Mouse (Mus musculus): ENCODE measurements around the gene Ctdsp1. TPM values are rescaled to one million over a fixed set of nuclear protein-coding genes. Genes with fewer than 3 reads are reported as not detected.

Gene Ctdsp1
- 21.4 and 22.4 TPM in 2 replicates for polyA plus RNA-seq (2015; fragmentation: Nextera tagmentation; extraction: Ambion mirVana)

- no peaks in the 10 kb centered on the region for H3K9me3 ChIP-seq
- peak; percentile 76 for ATAC-seq (replicated peaks)
- peak within 1 kb of the TSS; percentile 61 for H3K4me3 ChIP-seq
- peak within 1 kb of the TSS; percentile 65 for H3K27ac ChIP-seq (replicated peaks)
- 3% methylated on average over 51 of the region's 51 CpGs for WGBS
- H3K9ac ChIP-seq (replicated peaks) = peak within 1 kb of the TSS; percentile 56
- peak within 1 kb of the TSS; percentile 81 for H3K4me2 ChIP-seq (replicated peaks)
- H3K4me1 ChIP-seq = peaks cover 45% of the 10 kb centered on the region
- no peaks in the 10 kb centered on the region for H3K27me3 ChIP-seq
- 0 out of 2 replicates have a peak, but pooled peaks cover 5% of the 10 kb centered on the region for H3K36me3 ChIP-seq
Observed at GRCm38 (mm10) chr1:74390924-74391748, at the start of gene Ctdsp1. Gene Ctdsp1 (plus strand): TSS chr1:74391509.

DNA sequence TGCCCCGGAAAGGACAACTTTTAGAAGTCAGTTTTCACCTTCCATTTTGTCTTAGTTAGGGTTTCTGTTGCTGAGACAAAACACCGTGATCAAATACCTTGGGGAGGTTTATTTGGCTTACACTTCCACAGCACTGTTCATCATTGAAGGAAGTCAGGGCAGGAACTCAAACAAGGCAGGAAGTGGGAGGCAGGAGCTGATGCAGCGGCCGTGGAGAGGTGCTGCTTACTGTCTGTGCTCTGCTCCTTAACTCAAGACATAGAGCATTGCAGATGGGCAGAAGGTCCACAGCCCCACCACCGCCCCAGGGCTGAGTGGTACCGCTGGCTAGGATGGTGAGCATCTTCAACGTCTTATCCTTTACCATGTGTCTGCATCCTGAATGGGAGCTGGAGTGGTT is 49.4 kb upstream of the Ctdsp1 start:
- Histone ChIP-seq H3K4me3 (no peak overlapping the region), H3K27me3 (no peaks in the 10 kb centered on the region), H3K36me3 (no peaks in the 10 kb centered on the region), H3K9ac (replicated peaks) (no peak overlapping the region), H3K9me3 (no peaks in the 10 kb centered on the region), H3K27ac (replicated peaks) (no peak overlapping the region), H3K4me2 (replicated peaks) (no peak overlapping the region), H3K4me1 (peaks cover 13% of the 10 kb centered on the region; the same call in 1 of the 2 replicates)
- WGBS = 82% methylated on average over 7 of the region's 7 CpGs
- no peak for ATAC-seq (replicated peaks)

DNA sequence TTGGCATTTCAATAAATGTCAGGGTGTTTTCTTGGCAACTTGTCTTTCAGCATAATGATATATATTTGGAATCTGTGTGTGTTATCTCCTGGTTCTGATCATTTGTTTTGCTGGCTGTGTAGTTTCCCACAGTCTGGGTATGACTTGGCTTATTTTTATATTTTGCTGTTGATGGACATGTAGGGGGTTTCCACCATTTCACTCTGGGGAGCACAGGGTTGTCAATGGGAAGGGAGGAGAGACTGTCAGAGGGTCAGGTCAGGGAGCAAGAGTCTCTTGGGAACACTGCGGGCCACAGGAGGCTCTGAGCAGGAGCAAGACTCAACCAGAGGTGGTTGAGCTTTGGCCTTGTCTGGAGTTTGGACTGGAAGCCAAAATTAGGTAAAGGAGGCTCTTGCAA is 49.0 kb upstream of the Ctdsp1 start:
- H3K27ac ChIP-seq (replicated peaks) = no peak overlapping the region
- peaks cover 12% of the 10 kb centered on the region; the same call in 1 of the 2 replicates for H3K4me1 ChIP-seq
- H3K27me3 ChIP-seq = no peaks in the 10 kb centered on the region
- no peak overlapping the region for H3K4me3 ChIP-seq
- no peak overlapping the region for H3K4me2 ChIP-seq (replicated peaks)
- H3K36me3 ChIP-seq = no peaks in the 10 kb centered on the region
- H3K9me3 ChIP-seq = no peaks in the 10 kb centered on the region
- 100% methylated on average over 1 of the region's 1 CpGs for WGBS
- ATAC-seq (replicated peaks) = no peak
- no peak overlapping the region for H3K9ac ChIP-seq (replicated peaks)

- H3K4me2 ChIP-seq (replicated peaks) = no peak overlapping the region
- no peak overlapping the region for H3K27ac ChIP-seq (replicated peaks)
- H3K4me3 ChIP-seq = no peak overlapping the region
- no peaks in the 10 kb centered on the region; the same call in 1 of the 2 replicates for H3K36me3 ChIP-seq
- no peaks in the 10 kb centered on the region for H3K27me3 ChIP-seq
- peaks cover 10% of the 10 kb centered on the region; the same call in 1 of the 2 replicates for H3K4me1 ChIP-seq
- ATAC-seq (replicated peaks) = no peak
- H3K9ac ChIP-seq (replicated peaks) = no peak overlapping the region
- 44% methylated on average over 5 of the region's 5 CpGs for WGBS
- no peaks in the 10 kb centered on the region for H3K9me3 ChIP-seq
Observed at GRCm38 (mm10) chr1:74343161-74343560, 48.1 kb upstream of the Ctdsp1 start.

GRCm38 (mm10) chr1:74344163-74344916 is 47.0 kb upstream of the Ctdsp1 start:
- Histone ChIP-seq H3K9me3 (no peaks in the 10 kb centered on the region), H3K27me3 (no peaks in the 10 kb centered on the region), H3K4me3 (no peak overlapping the region), H3K4me1 (peaks cover 10% of the 10 kb centered on the region; the same call in 1 of the 2 replicates), H3K9ac (replicated peaks) (no peak overlapping the region), H3K36me3 (peaks cover 4% of the 10 kb centered on the region; the same call in 1 of the 2 replicates), H3K4me2 (replicated peaks) (no peak overlapping the region), H3K27ac (replicated peaks) (no peak overlapping the region)
- WGBS = 69% methylated on average over 11 of the region's 11 CpGs
- ATAC-seq (replicated peaks) = no peak

DNA sequence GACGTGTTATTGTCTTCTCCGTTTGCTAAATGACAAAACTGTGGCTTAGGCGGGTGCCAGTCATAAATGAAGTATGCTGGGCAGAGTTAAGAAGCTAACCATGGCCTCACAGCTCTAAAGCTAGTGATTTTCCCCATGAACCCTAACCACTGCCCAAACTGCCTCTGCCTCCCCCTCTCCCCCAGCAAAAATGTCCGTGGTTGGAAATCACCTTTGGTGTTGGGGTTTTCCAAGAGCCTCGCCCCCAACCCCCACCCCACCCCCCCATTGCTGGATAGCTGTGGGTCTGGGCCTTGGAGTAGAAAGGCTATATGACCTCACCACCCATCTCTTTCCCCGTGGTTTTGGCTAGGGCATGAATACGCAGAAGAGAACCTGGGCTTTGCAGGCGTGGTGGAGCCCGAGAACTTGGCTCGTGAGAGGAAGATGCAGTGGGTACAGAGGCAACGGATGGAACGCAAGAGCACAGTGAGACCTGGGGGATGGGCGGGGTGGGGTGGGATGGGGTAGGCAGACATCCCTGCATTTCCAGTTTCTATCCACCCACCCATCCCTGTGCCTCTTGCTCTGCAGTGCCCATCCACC is 40.0 kb upstream of the Ctdsp1 start:
- no peak overlapping the region for H3K9ac ChIP-seq (replicated peaks)
- H3K27ac ChIP-seq (replicated peaks) = no peak overlapping the region
- H3K4me3 ChIP-seq = no peak overlapping the region
- 87% methylated on average over 13 of the region's 13 CpGs for WGBS
- no peak for ATAC-seq (replicated peaks)
- no peaks in the 10 kb centered on the region for H3K4me1 ChIP-seq
- H3K36me3 ChIP-seq = peaks cover 23% of the 10 kb centered on the region
- H3K9me3 ChIP-seq = no peaks in the 10 kb centered on the region
- no peak overlapping the region for H3K4me2 ChIP-seq (replicated peaks)
- H3K27me3 ChIP-seq = no peaks in the 10 kb centered on the region

GRCm38 (mm10) chr1:74352532-74353096 is 38.7 kb upstream of the Ctdsp1 start:
- ATAC-seq (replicated peaks) = no peak
- H3K4me2 ChIP-seq (replicated peaks) = no peak overlapping the region
- no peaks in the 10 kb centered on the region for H3K9me3 ChIP-seq
- H3K9ac ChIP-seq (replicated peaks) = no peak overlapping the region
- H3K4me3 ChIP-seq = no peak overlapping the region
- WGBS = 93% methylated on average over 5 of the region's 5 CpGs
- peaks cover 23% of the 10 kb centered on the region for H3K36me3 ChIP-seq
- H3K27me3 ChIP-seq = no peaks in the 10 kb centered on the region
- no peak overlapping the region for H3K27ac ChIP-seq (replicated peaks)
- H3K4me1 ChIP-seq = no peaks in the 10 kb centered on the region

DNA sequence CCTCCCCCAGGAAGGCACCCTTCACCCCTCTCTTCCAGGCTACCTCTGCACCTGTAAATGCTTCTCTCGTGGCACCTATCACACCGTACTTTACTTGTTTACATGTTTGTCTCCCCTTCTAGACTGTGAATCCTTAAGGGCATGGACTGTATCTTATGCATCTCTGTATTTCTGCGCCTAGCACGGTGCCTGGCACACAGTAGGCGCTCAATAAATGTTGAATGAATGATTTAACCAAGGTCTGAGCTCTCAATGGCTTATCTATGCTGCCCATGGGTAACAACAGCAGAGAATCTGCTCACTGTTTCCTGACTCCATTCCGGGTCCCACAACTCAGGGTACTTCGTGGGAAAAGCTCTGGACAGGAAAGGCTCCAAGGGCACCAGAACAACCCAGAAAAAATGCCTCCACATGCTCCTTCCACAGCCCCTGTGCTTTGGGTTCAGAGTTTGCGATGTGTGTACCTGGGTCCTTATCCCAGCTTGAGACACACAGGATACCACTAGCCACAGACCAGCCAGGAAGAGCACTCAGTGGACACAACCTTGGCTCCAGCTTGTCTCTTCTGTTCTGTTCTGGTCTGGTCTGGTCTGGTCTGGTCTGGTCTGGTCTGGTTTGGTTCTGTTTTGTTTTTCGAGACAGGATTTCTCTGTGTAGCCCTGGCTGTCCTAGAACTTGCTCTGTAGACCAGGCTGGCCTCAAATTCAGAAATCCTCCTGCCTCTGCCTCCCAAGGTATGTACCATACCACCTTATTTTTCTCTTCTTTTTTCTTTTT is 37.7 kb upstream of the Ctdsp1 start:
- Histone ChIP-seq H3K4me3 (no peak overlapping the region), H3K9ac (replicated peaks) (no peak overlapping the region), H3K4me1 (no peaks in the 10 kb centered on the region), H3K9me3 (no peaks in the 10 kb centered on the region), H3K4me2 (replicated peaks) (no peak overlapping the region), H3K36me3 (peaks cover 23% of the 10 kb centered on the region), H3K27me3 (no peaks in the 10 kb centered on the region), H3K27ac (replicated peaks) (no peak overlapping the region)
- no peak for ATAC-seq (replicated peaks)
- WGBS = 92% methylated on average over 9 of the region's 9 CpGs

DNA sequence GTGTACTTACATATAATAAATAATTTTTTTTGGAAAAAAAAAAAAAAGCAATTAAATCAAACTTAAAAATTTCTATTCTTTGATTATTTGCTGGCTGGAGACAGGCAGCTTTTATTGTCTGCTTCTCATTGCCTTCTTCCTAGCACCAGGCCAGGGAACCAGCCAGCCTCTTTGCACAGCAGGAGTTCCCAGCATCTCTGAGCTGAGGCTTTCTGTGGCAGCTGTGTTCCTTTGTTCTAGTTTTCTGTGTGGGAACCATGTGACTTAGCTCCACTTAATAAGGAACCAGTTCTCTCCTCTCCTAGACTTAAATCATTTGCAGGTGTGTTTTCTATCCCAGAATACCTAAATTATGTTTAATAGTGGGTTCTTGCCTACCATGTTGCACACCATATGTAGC is 33.8 kb upstream of the Ctdsp1 start:
- H3K36me3 ChIP-seq = peaks cover 6% of the 10 kb centered on the region
- no peak overlapping the region for H3K4me3 ChIP-seq
- ATAC-seq (replicated peaks) = no peak
- no peaks in the 10 kb centered on the region for H3K9me3 ChIP-seq
- no peak overlapping the region for H3K9ac ChIP-seq (replicated peaks)
- H3K4me1 ChIP-seq = peaks cover 6% of the 10 kb centered on the region; the same call in 1 of the 2 replicates
- H3K27me3 ChIP-seq = no peaks in the 10 kb centered on the region
- H3K27ac ChIP-seq (replicated peaks) = no peak overlapping the region
- no peak overlapping the region for H3K4me2 ChIP-seq (replicated peaks)

DNA sequence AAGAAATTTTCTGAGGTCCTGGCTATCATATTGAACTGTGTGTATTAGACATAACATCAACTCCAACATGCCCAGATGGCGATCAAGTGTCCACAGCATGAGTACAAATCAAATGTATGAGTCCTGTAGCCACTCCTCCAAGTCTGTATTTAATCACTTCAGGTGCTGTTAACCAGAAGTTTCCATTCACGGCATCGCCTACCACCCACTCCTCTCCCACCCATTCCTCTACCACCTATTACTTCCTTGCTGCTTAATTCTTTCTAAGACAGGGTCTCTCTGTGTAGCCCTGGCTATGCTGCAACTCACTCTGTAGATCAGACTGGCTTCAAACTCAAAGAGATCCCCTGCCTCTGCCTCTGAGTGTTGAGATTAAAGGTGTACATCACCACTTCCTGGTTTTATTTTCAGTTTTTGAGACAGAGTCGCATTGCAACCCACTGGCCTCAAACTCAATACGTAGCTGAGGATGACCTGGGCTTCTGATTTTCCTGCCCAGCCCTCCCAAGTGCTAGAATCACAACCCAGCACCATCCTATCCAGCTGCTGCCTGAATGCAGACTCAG is 31.3 kb upstream of the Ctdsp1 start:
- peaks cover 6% of the 10 kb centered on the region; the same call in 1 of the 2 replicates for H3K4me1 ChIP-seq
- 92% methylated on average over 5 of the region's 5 CpGs for WGBS
- H3K36me3 ChIP-seq = no peaks in the 10 kb centered on the region
- H3K9ac ChIP-seq (replicated peaks) = no peak overlapping the region
- ATAC-seq (replicated peaks) = no peak
- H3K4me3 ChIP-seq = no peak overlapping the region
- no peaks in the 10 kb centered on the region for H3K9me3 ChIP-seq
- no peak overlapping the region for H3K27ac ChIP-seq (replicated peaks)
- no peaks in the 10 kb centered on the region for H3K27me3 ChIP-seq
- no peak overlapping the region for H3K4me2 ChIP-seq (replicated peaks)

GRCm38 (mm10) chr1:74361812-74362211 is 29.5 kb upstream of the Ctdsp1 start, which contains the start of gene Catip:
Gene Catip (plus strand): TSS chr1:74362108.
- no peaks in the 10 kb centered on the region for H3K36me3 ChIP-seq
- peaks cover 6% of the 10 kb centered on the region; the same call in 1 of the 2 replicates for H3K4me1 ChIP-seq
- no peak within 1 kb of the TSS for H3K4me3 ChIP-seq
- H3K27ac ChIP-seq (replicated peaks) = no peak within 1 kb of the TSS
- no peak within 1 kb of the TSS for H3K9ac ChIP-seq (replicated peaks)
- no peaks in the 10 kb centered on the region for H3K27me3 ChIP-seq
- WGBS = 2% methylated on average over 2 of the region's 2 CpGs
- ATAC-seq (replicated peaks) = peak; percentile 82
- no peaks in the 10 kb centered on the region for H3K9me3 ChIP-seq
- H3K4me2 ChIP-seq (replicated peaks) = no peak within 1 kb of the TSS

Data from forebrain, embryonic 15.5 days (tissue).